Mouse (Mus musculus) kidney, postnatal 0 days (tissue): ENCODE measurements around the gene Pdzk1ip1. TPM values are rescaled to one million over a fixed set of nuclear protein-coding genes. Genes with fewer than 3 reads are reported as not detected.

Experiments used
- ATAC-seq: fragments of 200-750 bp; cut with Nextera tagmentation; replicated peaks from 2 replicates; pipeline ENCODE4 v1.8.0; 2017; ENCODE audit warnings: low read depth, moderate number of reproducible peaks, moderate TSS enrichment, moderate library complexity; ENCODE audit not compliant: low FRiP score
- DNase-seq: peaks from one replicate; pipeline ENCODE4 v3.0.0-alpha.2; 2016; ENCODE audit warnings: low spot score
- H3K27ac ChIP-seq: fragments of 300-500 bp; sonication (generic); 2 replicates; pipeline ENCODE4 v1.5.1; 2014; ENCODE audit warnings: mild to moderate bottlenecking
- H3K27me3 ChIP-seq: fragments of 300-500 bp; sonication (generic); 2 replicates; pipeline ENCODE4 v1.6.1; 2014; ENCODE audit warnings: low read length, mixed read lengths; ENCODE audit not compliant: insufficient read depth
- H3K36me3 ChIP-seq: fragments of 300-500 bp; sonication (generic); 2 replicates; pipeline ENCODE4 v1.6.1; 2014; ENCODE audit warnings: low read length, mixed read lengths; ENCODE audit not compliant: insufficient read depth
- H3K4me1 ChIP-seq: fragments of 300-500 bp; sonication (generic); replicated peaks from 2 replicates; pipeline ENCODE4 v1.6.1; 2014; ENCODE audit warnings: antibody characterized with exemption, low read length, mixed read lengths; ENCODE audit not compliant: insufficient read depth
- H3K4me2 ChIP-seq: fragments of 300-500 bp; sonication (generic); 2 replicates; pipeline ENCODE4 v1.6.1; 2014; ENCODE audit warnings: mild to moderate bottlenecking, low read length, moderate library complexity, mixed read lengths
- H3K4me3 ChIP-seq: fragments of 300-500 bp; sonication (generic); replicated peaks from 2 replicates; pipeline ENCODE4 v1.5.1; 2014; ENCODE audit warnings: low read depth, low read length
- H3K9ac ChIP-seq: fragments of 300-500 bp; sonication (generic); 2 replicates; pipeline ENCODE4 v1.6.1; 2014; ENCODE audit warnings: low read depth, low read length
- H3K9me3 ChIP-seq: fragments of 300-500 bp; sonication (generic); replicated peaks from 2 replicates; pipeline ENCODE4 v1.6.1; 2016; ENCODE audit warnings: low read length, inconsistent platforms, mixed read lengths
- CTCF ChIP-seq: IDR thresholded peaks from 2 replicates; pipeline ENCODE4 v1.5.1; 2016; ENCODE audit warnings: antibody characterized with exemption, low read depth, mild to moderate bottlenecking, moderate library complexity
- WGBS: fragments of 180-500 bp; shearing (Covaris S2); extraction: QIAGEN DNeasy Blood & Tissue Kit; methylation state at CpG from one replicate; pipeline ENCODE4 v1.1.7; 2014; 5-methylcytosine and 5-hydroxymethylcytosine counted together
- polyA plus RNA-seq: library from polyadenylated mRNA; unstranded; fragments of >200 nt; fragmentation: Nextera tagmentation; extraction: Ambion mirVana; gene quantifications from 2 replicates; pipeline ENCODE4 v1.2.1, GENCODE M21; 2015

Pdzk1ip1 gene
- polyA plus RNA-seq, 1 experiment from 2014 or later = 681 TPM

DNA sequence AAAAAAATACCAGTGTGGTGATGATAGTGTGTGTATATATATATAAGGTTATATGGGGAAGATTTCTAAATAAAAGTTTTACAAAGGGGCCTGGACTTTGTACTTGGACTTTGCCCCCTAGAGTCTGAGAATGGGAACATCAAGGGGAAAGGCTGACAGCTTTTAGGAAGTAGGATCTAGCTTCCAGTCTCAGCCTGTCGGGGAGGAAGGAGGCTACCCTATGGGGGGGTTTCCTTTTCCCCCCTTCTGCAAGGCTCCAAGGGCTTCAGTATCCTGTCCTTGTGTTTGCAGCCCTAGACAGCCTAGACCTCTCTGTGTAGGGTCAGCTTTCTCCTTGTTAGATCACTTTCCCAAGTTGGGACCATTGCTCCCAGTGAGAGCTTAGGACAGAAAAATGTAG is 16.8 kb upstream of the Pdzk1ip1 start:
- H3K27ac ChIP-seq = no peak overlapping the region
- 28% methylated on average over 1 of the region's 1 CpGs for WGBS
- no peaks in the 10 kb centered on the region for H3K9me3 ChIP-seq
- H3K4me2 ChIP-seq = no peak overlapping the region
- H3K4me3 ChIP-seq = no peak overlapping the region
- ATAC-seq (no peak), DNase-seq (no peak)
- TF ChIP-seq CTCF = peak; percentile 19; the same call in 1 of the 2 replicates
- H3K27me3 ChIP-seq = no peaks in the 10 kb centered on the region
- no peak overlapping the region for H3K9ac ChIP-seq
- H3K4me1 ChIP-seq = no peaks in the 10 kb centered on the region
- no peaks in the 10 kb centered on the region for H3K36me3 ChIP-seq

DNA sequence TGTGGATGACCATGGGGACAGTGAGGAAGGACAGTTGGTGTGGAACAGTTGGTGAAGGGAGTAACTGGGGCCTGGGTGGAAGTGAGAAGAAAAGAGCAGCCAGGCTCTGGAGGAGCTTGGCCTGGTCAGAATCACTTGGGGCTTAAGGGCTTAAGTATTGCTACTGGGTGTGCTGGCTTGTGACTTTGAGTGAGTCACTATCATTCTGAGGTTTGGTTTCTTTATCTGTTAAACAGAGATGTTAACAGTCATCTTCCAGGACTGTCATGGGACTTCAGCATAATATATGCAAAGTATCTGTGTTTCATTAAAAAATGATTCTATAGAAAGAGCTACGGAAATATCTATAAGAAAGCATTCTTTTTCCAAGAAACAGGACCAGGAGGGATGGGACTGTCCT is 13.7 kb upstream of the Pdzk1ip1 start:
- Histone ChIP-seq H3K27ac (no peak overlapping the region), H3K4me1 (no peaks in the 10 kb centered on the region), H3K4me2 (no peak overlapping the region), H3K4me3 (no peak overlapping the region), H3K27me3 (no peaks in the 10 kb centered on the region), H3K9ac (no peak overlapping the region), H3K9me3 (no peaks in the 10 kb centered on the region), H3K36me3 (no peaks in the 10 kb centered on the region)
- TF ChIP-seq CTCF = no peak
- ATAC-seq (no peak), DNase-seq (no peak)
- WGBS = 94% methylated on average over 1 of the region's 1 CpGs

DNA sequence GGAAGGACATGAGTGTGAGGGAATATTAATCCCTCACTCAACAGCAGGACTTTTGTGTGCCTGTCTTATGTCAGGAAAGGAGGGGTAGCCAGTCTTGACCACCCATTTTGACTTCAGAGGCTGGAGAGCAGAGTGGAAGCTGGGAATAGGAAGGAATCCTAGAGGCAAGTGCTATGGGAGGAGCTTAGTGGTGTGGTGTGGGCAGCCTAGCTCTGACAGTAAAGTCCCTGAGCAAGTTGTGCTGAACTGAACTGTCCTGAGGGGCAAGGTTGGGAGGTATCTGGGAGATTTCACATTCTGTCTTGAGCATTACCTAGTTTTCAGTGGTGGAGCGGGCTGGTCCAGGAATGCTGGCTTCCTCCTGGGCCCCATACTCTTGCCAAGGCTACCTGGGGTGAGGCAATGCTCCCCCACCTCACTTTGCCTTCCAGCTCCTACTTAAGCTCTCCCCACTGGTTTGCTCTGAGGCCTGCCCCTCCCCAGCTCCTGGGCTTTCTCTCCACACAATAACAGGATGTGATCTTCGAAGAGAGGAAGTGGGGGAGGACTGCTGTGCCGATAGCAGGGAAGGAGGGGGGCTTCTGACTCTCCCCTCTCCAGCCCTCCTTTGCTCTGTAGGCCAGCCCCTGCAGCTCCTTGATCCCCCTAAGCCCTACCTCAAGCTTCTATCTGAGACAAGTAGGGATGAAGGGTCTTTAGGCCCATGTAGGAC is 13.1 kb upstream of the Pdzk1ip1 start:
- Histone ChIP-seq H3K4me2 (no peak overlapping the region), H3K9me3 (no peaks in the 10 kb centered on the region), H3K36me3 (no peaks in the 10 kb centered on the region), H3K9ac (no peak overlapping the region), H3K27ac (peak overlapping the region; percentile 62; the same call in 1 of the 2 replicates), H3K4me3 (no peak overlapping the region), H3K27me3 (no peaks in the 10 kb centered on the region), H3K4me1 (no peaks in the 10 kb centered on the region)
- peak; percentile 64 for DNase-seq
- ATAC-seq = no peak
- WGBS = 36% methylated on average over 3 of the region's 3 CpGs
- TF ChIP-seq CTCF = no peak

DNA sequence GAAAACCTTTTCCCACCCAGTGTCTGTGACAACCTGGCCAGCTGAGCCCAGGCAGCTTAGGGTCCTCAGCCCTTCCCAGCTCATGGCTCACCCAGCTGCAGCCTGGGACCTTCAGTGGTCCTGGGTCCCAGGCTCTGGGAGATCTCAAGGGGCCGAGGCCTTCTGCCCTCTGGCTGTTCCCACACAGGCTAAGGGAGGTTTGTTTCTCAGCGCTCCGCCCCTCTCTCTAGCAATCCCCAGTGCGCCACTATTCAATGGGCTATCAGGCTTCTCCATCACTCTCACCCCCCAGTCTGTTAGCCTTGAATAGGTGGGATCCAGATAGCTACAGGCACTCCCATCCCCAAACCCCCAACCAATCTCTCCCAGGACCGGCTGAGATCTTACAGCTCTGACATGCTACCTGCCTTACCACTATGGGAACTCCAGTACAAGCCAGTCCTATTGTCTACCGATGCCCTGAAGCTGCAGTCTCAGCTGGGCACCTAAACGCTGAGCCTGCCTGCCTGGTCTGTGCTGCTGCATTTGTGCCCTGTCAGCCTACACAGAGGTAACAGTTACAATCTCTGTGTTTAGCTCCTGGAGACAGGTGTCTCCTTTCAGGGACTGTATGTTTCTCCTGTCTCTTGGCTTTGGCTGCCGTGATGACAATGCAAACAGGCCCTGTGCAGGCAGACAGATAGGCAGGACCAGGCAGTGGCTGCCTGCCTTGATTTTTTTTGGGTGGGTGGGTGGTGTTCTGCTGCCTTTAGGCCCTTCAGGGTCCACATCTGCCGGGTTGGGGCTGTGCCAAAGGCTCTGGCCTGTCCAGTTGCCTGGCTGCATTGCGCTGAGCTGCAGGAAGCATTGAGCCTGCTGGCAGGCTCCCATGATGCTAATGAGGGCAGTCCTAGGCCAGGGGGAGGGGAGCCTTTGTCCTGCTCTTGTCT is 9.4 kb upstream of the Pdzk1ip1 start:
- TF ChIP-seq CTCF = no peak
- Histone ChIP-seq H3K27me3 (no peaks in the 10 kb centered on the region), H3K4me2 (no peak overlapping the region), H3K9me3 (no peaks in the 10 kb centered on the region), H3K36me3 (no peaks in the 10 kb centered on the region), H3K4me1 (no peaks in the 10 kb centered on the region), H3K27ac (0 out of 2 replicates have a peak overlapping the region, but pooled peaks have one; percentile 25), H3K9ac (no peak overlapping the region), H3K4me3 (no peak overlapping the region)
- DNase-seq (no peak), ATAC-seq (peak; percentile 64)
- 33% methylated on average over 10 of the region's 10 CpGs for WGBS

DNA sequence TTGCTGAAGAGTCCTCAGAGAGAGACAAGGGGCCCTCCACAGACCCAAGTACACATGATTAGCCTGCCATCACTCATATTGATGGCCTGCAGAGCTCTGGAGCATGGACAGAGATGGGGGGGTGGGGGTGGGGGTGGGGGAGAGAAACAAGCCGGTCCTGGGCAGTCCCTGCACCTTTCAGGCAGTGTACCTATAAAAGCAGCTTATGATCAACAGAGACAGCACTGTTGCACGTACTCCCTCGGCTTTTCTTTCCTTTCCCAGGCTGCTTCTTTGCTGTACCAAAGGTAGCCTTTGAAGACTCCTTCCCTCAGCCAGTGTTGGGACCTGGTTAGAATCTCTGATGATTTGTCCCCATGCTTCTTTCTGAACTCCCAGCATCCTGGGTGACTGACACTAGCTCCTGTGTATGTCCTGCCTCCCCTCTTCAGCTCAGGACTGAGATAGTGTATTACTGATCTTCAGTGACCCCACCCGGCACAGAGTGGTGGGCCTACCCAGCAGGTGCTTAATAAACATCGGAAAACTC is 8.6 kb upstream of the Pdzk1ip1 start:
- ATAC-seq = peak; percentile 15
- no peak overlapping the region for H3K27ac ChIP-seq
- 22% methylated on average over 5 of the region's 5 CpGs for WGBS
- TF ChIP-seq CTCF = no peak
- no peaks in the 10 kb centered on the region for H3K36me3 ChIP-seq
- no peak overlapping the region for H3K9ac ChIP-seq
- no peak for DNase-seq
- H3K27me3 ChIP-seq = no peaks in the 10 kb centered on the region
- H3K4me2 ChIP-seq = no peak overlapping the region
- H3K9me3 ChIP-seq = no peaks in the 10 kb centered on the region
- no peaks in the 10 kb centered on the region for H3K4me1 ChIP-seq
- no peak overlapping the region for H3K4me3 ChIP-seq

DNA sequence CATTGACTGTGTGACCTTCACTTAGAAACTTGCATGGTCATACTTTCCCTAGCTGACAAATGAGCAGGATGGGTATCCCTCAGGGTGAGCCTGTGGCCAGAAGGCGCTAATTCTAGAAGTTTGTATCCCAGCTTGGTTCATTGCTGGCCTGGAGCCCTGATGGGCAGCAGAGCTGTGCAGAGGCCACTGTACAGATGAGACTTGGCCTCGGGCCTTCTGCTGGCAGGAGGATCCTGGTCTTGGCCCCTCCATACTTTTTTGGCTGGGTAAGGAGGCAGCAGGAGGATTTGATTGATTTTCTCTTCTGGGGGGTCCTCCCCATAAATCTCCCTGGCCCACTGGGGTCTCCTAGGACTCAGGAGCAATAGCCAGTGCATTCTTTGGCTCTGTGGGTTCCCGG is 5.5 kb upstream of the Pdzk1ip1 start:
- H3K36me3 ChIP-seq = no peaks in the 10 kb centered on the region
- no peak overlapping the region for H3K9ac ChIP-seq
- H3K4me3 ChIP-seq = no peak overlapping the region
- ATAC-seq (no peak), DNase-seq (no peak)
- H3K4me1 ChIP-seq = 0 out of 2 replicates have a peak, but pooled peaks cover 6% of the 10 kb centered on the region
- H3K4me2 ChIP-seq = no peak overlapping the region
- 80% methylated on average over 3 of the region's 3 CpGs for WGBS
- H3K9me3 ChIP-seq = no peaks in the 10 kb centered on the region
- H3K27ac ChIP-seq = no peak overlapping the region
- TF ChIP-seq CTCF = no peak
- H3K27me3 ChIP-seq = no peaks in the 10 kb centered on the region
